Mouse (Mus musculus): Measurements from ENCODE around the gene Hoxa9. TPM values are rescaled to one million over a fixed set of nuclear protein-coding genes. Genes with fewer than 3 reads are reported as not detected.
A peak's percentile ranks its signal among the peaks of the same experiment; 100 is the strongest.

The Hoxa9 gene
- total and polyA plus RNA-seq, 3 experiments: 0.04 TPM; not detected in 2

DNA sequence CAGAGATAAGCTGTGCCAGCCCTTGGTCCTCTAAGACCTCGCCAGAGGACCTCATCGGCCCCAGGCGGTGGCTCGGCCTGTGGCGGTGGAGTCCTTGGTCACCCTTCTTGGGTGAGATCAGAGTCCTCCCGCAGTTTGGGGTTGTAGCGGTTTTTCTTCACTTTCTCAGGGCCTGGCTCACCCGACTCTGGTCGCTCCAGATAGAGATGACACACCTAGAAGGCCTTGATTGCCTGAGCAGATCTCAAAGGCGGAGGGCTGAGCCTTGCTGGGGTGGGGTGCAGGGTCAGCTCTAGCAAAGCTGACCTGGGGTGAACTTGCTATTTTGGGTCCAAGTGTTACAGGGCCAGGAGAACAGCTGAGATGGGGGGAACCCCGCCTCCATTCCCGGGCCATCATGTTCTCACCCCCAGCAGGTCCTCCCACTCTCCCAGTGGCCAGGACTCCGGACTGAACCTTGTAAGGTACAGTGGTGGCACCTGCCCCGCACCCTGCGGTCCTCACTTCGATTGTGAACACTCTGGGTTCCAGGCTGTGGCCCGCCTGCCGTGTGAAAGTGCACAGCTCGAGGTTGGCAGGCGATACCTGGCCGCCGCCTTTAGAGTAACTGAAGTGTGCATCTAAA lies 42.9 kb upstream of the Hoxa9 start:
- Histone ChIP-seq H3K79me2 (replicated peaks; ENCODE audit: control insufficient read depth, insufficient read depth, low read length) (no peaks in the 10 kb centered on the region), H3K27ac (no peak overlapping the region), H3K4me3 (no peak overlapping the region), H3K36me3 (ENCODE audit: control insufficient read depth, insufficient read depth, low read length) (no peaks in the 10 kb centered on the region), H3K9ac (ENCODE audit: low read depth, low read length) (no peak overlapping the region), H3K27me3 (ENCODE audit: control insufficient read depth, insufficient read depth, low read length) (peaks cover 23% of the 10 kb centered on the region), H3K4me1 (ENCODE audit: control insufficient read depth, insufficient read depth, low read length) (no peaks in the 10 kb centered on the region)
- DNase-seq: peak in 1 of 2 experiments; percentile 24
- TF ChIP-seq CTCF (IDR thresholded peaks at IDR 0.05) (no peak), EP300 (IDR thresholded peaks at IDR 0.05; ENCODE audit: insufficient read depth, low read depth, low read length) (no peak), POLR2A (IDR thresholded peaks at IDR 0.05; ENCODE audit: insufficient read depth, low read depth, low read length) (no peak)
- intact Hi-C loops (cut with DNase I): no loop called here
- WGBS: 10% methylated on average over 22 of the region's 22 CpGs

DNA sequence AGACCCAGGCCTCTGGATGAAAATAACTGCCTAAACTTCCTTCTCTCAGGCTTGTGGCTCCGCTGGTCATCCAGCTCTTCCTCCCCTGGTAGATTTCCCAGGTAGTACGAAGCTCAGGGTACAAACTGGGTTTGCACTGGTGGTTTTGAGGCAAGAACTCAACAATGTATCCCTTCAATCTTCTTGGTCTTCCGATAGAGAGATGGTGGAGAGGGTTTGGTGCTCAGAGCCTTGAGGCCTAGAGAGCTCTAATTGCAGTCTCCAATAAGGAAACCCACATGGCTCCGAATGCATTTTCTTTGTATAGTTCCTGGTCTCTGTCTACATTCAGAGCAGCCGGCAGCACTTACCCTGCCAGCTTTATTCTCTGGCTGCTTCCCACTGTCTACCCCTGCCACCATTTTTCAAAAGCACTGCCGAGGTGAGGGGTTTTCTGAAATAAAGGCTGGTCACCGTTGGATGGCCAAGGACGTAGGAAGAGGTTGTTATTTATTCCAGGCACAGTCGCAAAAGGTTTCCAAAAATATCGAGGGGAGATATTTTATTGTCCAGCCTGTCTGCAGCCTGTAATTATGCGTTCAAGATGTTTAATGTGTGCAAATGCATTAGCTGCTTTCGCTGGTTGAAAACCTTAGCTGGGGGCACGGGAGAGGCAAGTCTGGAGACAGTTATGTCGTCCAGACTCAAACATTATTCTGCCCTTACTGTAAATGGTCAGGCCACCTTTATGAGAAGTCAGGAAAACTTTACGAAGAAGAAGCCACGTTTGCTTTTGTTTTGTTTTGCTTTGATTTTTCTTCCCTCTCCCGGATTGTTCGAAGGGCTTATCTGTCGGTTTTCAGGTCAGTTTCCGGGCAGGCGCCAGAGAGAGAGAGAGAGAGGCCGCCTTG lies 42.1 kb upstream of the Hoxa9 start:
- intact Hi-C loops (cut with DNase I): no loop called here
- no peak overlapping the region for H3K4me3 ChIP-seq
- H3K4me1 ChIP-seq (ENCODE audit: control insufficient read depth, insufficient read depth, low read length): no peaks in the 10 kb centered on the region
- no peak overlapping the region for H3K27ac ChIP-seq
- WGBS: 31% methylated on average over 22 of the region's 22 CpGs
- no peaks in the 10 kb centered on the region for H3K36me3 ChIP-seq (ENCODE audit: control insufficient read depth, insufficient read depth, low read length)
- no peak for TF ChIP-seq EP300 (IDR thresholded peaks at IDR 0.05; ENCODE audit: insufficient read depth, low read depth, low read length)
- TF ChIP-seq CTCF (IDR thresholded peaks at IDR 0.05): no peak
- TF ChIP-seq POLR2A (IDR thresholded peaks at IDR 0.05; ENCODE audit: insufficient read depth, low read depth, low read length): no peak
- H3K79me2 ChIP-seq (replicated peaks; ENCODE audit: control insufficient read depth, insufficient read depth, low read length): no peaks in the 10 kb centered on the region
- no peak overlapping the region for H3K9ac ChIP-seq (ENCODE audit: low read depth, low read length)
- no peak for DNase-seq
- H3K27me3 ChIP-seq (ENCODE audit: control insufficient read depth, insufficient read depth, low read length): peaks cover 28% of the 10 kb centered on the region

DNA sequence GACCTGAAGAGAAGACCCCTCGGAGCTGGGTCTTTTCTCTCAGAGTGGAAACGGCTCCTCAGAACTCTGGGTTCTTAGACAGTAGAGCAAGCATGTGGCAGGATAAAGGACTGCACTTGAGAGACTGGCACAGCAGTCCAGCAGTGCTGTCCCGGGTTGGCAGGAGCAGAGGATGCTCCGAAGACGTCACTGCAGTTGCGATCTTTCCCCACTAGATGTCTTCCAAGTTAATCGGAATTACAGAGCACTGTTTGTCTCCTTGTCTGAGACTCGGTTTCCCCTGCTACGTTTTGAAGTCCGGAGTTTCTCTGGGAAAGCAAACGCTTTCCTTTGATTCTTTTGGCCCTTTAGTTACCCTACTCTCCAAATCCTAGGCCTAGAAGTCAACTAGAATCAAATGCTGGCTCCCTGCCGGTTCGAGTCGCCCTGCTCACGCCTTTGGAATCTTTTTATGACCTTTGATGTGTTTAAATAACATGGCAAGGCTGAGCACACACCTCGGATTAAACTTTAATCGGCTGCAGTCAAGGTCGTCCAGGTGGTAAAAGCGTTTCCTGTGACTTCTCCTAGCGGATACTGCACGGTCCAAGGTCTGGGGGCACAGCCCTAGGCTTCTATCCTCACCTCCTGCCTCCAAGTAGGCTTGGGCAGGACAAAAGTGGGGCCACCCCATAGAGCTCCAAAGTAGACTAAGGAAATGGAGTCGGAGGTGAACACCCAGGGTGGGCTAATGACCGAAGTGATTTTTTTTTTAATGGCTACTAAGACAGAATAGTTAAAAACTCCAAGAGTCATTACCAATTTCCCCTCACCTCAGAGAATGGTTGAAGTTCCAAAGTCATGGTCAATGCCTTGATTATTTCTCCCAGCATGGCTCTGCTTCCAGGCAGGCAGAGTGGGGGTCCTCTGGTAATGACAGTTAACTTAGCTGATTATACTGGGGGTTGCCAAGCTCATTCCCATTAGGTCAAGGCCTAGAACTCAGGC lies 39.9 kb upstream of the Hoxa9 start:
- no peak; the same call in none of the 2 replicates for TF ChIP-seq CTCF (IDR thresholded peaks at IDR 0.05)
- TF ChIP-seq POLR2A (IDR thresholded peaks at IDR 0.05; ENCODE audit: insufficient read depth, low read depth, low read length): no peak
- TF ChIP-seq EP300 (IDR thresholded peaks at IDR 0.05; ENCODE audit: insufficient read depth, low read depth, low read length): no peak
- no peak overlapping the region for H3K27ac ChIP-seq
- no peaks in the 10 kb centered on the region for H3K36me3 ChIP-seq (ENCODE audit: control insufficient read depth, insufficient read depth, low read length)
- DNase-seq: peak in 1 of 2 experiments; percentile 59
- H3K4me1 ChIP-seq (ENCODE audit: control insufficient read depth, insufficient read depth, low read length): no peaks in the 10 kb centered on the region
- no peaks in the 10 kb centered on the region for H3K79me2 ChIP-seq (replicated peaks; ENCODE audit: control insufficient read depth, insufficient read depth, low read length)
- no peak overlapping the region for H3K9ac ChIP-seq (ENCODE audit: low read depth, low read length)
- 16% methylated on average over 23 of the region's 23 CpGs for WGBS
- H3K27me3 ChIP-seq (ENCODE audit: control insufficient read depth, insufficient read depth, low read length): peaks cover 37% of the 10 kb centered on the region
- intact Hi-C loops (cut with DNase I): loop anchor here (1.0 to 2.0 kb wide), 2 partner anchors 307 to 568 kb away; no protein-coding TSS in a partner anchor
- no peak overlapping the region for H3K4me3 ChIP-seq

DNA sequence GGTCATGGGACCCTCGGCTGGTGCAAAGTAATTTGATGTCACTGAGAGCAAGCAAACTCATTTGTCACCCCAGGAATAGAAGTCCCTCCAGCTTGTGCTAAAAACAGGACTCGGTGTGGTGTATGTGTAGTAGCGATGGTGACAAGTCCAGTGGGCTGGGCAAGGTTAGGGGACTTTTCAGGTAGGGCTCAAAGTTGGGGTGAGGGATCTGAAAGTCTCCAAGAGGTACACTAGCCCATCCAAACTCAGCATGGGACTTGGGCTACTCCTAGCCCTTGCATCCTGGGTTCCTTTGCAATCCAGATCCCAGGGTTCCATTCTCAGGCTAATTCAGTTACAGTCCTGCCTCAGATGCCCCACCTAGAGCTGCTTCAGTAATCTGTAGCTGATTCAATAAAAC lies 37.9 kb upstream of the Hoxa9 start:
- no peaks in the 10 kb centered on the region for H3K36me3 ChIP-seq (ENCODE audit: control insufficient read depth, insufficient read depth, low read length)
- WGBS: 10% methylated on average over 3 of the region's 3 CpGs

DNA sequence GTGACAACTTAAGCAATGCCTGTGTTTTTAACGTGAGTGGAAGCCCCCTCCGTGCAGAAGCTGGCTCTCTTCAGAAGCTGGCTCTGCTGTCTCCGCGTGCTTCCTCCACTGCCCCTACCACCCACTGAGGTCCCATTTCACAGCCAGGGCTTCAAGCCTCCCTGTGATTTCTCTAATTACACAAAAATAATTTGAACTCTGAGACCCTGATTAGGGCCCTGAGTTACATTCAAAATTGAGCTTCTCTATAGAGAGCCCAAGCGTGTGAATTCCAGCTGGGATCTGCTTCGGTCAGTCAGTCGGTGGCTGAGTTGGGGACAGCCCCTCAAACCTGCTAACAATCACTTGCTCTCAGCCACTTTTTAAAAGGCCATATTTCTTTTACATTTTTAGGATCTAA lies 37.5 kb upstream of the Hoxa9 start:
- TF ChIP-seq POLR2A (IDR thresholded peaks at IDR 0.05; ENCODE audit: insufficient read depth, low read depth, low read length) (no peak), EP300 (IDR thresholded peaks at IDR 0.05; ENCODE audit: insufficient read depth, low read depth, low read length) (no peak), CTCF (IDR thresholded peaks at IDR 0.05) (no peak)
- Histone ChIP-seq H3K36me3 (ENCODE audit: control insufficient read depth, insufficient read depth, low read length) (no peaks in the 10 kb centered on the region), H3K4me1 (ENCODE audit: control insufficient read depth, insufficient read depth, low read length) (no peaks in the 10 kb centered on the region), H3K27me3 (ENCODE audit: control insufficient read depth, insufficient read depth, low read length) (peaks cover 37% of the 10 kb centered on the region), H3K79me2 (replicated peaks; ENCODE audit: control insufficient read depth, insufficient read depth, low read length) (no peaks in the 10 kb centered on the region), H3K27ac (no peak overlapping the region), H3K9ac (ENCODE audit: low read depth, low read length) (no peak overlapping the region), H3K4me3 (no peak overlapping the region)
- intact Hi-C loops (cut with DNase I): loop anchor here (5.0 kb wide), 1 partner anchor 44 kb away; the partner anchor contains the start of gene Evx1
- DNase-seq: no peak
- 19% methylated on average over 7 of the region's 7 CpGs for WGBS

More for the DNA sequence above, 37.9 kb upstream of the Hoxa9 start:
- Histone ChIP-seq H3K27ac (no peak overlapping the region), H3K4me1 (ENCODE audit: control insufficient read depth, insufficient read depth, low read length) (no peaks in the 10 kb centered on the region), H3K4me3 (no peak overlapping the region), H3K79me2 (replicated peaks; ENCODE audit: control insufficient read depth, insufficient read depth, low read length) (no peaks in the 10 kb centered on the region), H3K27me3 (ENCODE audit: control insufficient read depth, insufficient read depth, low read length) (peaks cover 41% of the 10 kb centered on the region), H3K9ac (ENCODE audit: low read depth, low read length) (no peak overlapping the region)
- DNase-seq: no peak
- TF ChIP-seq CTCF (IDR thresholded peaks at IDR 0.05): no peak
- TF ChIP-seq POLR2A (IDR thresholded peaks at IDR 0.05; ENCODE audit: insufficient read depth, low read depth, low read length): no peak
- TF ChIP-seq EP300 (IDR thresholded peaks at IDR 0.05; ENCODE audit: insufficient read depth, low read depth, low read length): no peak
- intact Hi-C loops (cut with DNase I): loop anchor here (5.0 kb wide), 1 partner anchor 44 kb away; the partner anchor contains the start of gene Evx1

All from heart, adult 2 months (tissue).